Mouse (Mus musculus) cortical plate, adult 2 months (tissue): ENCODE measurements at regions not wholly inside any gene's neighbourhood (a gene's known extent, or its start where the extent isn't known, plus 50 kb on each side); places are given as distances from the start of the nearest gene placed in this dataset.

Experiments used
- CTCF ChIP-seq: fragments of 200-500 bp; IDR thresholded peaks from 2 replicates; pipeline ENCODE4 v1.5.1; 2011; ENCODE audit warnings: mild to moderate bottlenecking, control low read depth, low read length; ENCODE audit not compliant: insufficient read depth; ENCODE audit errors: extremely low read depth
- POLR2A ChIP-seq: fragments of 200-500 bp; IDR thresholded peaks from 2 replicates; pipeline ENCODE4 v1.6.1; 2011; ENCODE audit warnings: mild to moderate bottlenecking, low read length, control low read depth; ENCODE audit not compliant: insufficient read depth; ENCODE audit errors: extremely low read depth

DNA sequence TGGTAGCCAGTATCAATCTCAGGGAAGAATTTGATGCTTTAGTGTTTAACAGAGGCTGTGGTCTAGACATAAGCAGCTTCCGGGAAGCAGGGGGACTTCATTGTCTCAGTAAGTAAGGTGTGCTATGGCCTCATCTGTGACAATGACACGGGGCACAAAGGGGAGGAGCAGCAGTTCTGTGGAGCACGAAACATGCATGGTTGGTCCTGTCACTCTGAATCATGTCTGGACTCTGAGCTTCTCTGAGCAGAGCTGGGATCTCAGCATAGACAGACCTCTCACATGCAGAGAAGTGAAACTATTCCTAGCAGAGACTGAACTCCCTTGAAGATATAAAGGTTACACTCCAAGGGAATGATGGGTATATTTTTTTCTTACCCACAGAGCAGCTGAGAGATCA lies 136.2 kb upstream of the C9orf72 start:
- TF ChIP-seq CTCF (no peak), POLR2A (no peak)
